Mouse (Mus musculus): ENCODE data around the gene Hus1b. TPM values are rescaled to one million over a fixed set of nuclear protein-coding genes. Genes with fewer than 3 reads are reported as not detected.

The Hus1b gene
- polyA plus RNA-seq, 1 experiment, result not detected

- Histone ChIP-seq H3K27ac (ENCODE audit: insufficient read depth, low read depth, low read length) (no peak overlapping the region), H3K4me1 (ENCODE audit: control insufficient read depth, insufficient read depth, low read length) (no peaks in the 10 kb centered on the region), H3K4me3 (ENCODE audit: insufficient read depth, low read depth, low read length) (no peak overlapping the region), H3K27me3 (replicated peaks; ENCODE audit: control insufficient read depth, insufficient read depth, low read length) (no peaks in the 10 kb centered on the region), H3K36me3 (ENCODE audit: control insufficient read depth, insufficient read depth, low read length) (peaks cover 6% of the 10 kb centered on the region)
- no peak for DNase-seq
- no peak for TF ChIP-seq CTCF (conservative IDR thresholded peaks at IDR 0.05; ENCODE audit: insufficient read depth, insufficient read length, low read depth, low read length)
- no peak for TF ChIP-seq POLR2A (IDR thresholded peaks at IDR 0.05; ENCODE audit: low read depth, low read length)
- WGBS, result 91% methylated on average over 4 of the region's 4 CpGs
These were observed 25.6 kb downstream of the Hus1b start for GRCm38 (mm10) chr13:30921914-30922313.

GRCm38 (mm10) chr13:30913757-30914156 is 33.8 kb downstream of the Hus1b start:
- no peak overlapping the region for H3K27ac ChIP-seq (ENCODE audit: insufficient read depth, low read depth, low read length)
- TF ChIP-seq POLR2A (IDR thresholded peaks at IDR 0.05; ENCODE audit: low read depth, low read length) (no peak), CTCF (conservative IDR thresholded peaks at IDR 0.05; ENCODE audit: insufficient read depth, insufficient read length, low read depth, low read length) (no peak)
- H3K36me3 ChIP-seq (ENCODE audit: control insufficient read depth, insufficient read depth, low read length), result no peaks in the 10 kb centered on the region
- DNase-seq, result no peak
- H3K27me3 ChIP-seq (replicated peaks; ENCODE audit: control insufficient read depth, insufficient read depth, low read length), result no peaks in the 10 kb centered on the region
- no peak overlapping the region for H3K4me3 ChIP-seq (ENCODE audit: insufficient read depth, low read depth, low read length)
- H3K4me1 ChIP-seq (ENCODE audit: control insufficient read depth, insufficient read depth, low read length), result 0 out of 2 replicates have a peak, but pooled peaks cover 2% of the 10 kb centered on the region

GRCm38 (mm10) chr13:30913028-30913427 is 34.5 kb downstream of the Hus1b start:
- H3K36me3 ChIP-seq (ENCODE audit: control insufficient read depth, insufficient read depth, low read length), result no peaks in the 10 kb centered on the region
- DNase-seq, result no peak
- 26% methylated on average over 4 of the region's 4 CpGs for WGBS
- no peaks in the 10 kb centered on the region for H3K27me3 ChIP-seq (replicated peaks; ENCODE audit: control insufficient read depth, insufficient read depth, low read length)
- H3K27ac ChIP-seq (ENCODE audit: insufficient read depth, low read depth, low read length), result no peak overlapping the region
- TF ChIP-seq POLR2A (IDR thresholded peaks at IDR 0.05; ENCODE audit: low read depth, low read length) (no peak), CTCF (conservative IDR thresholded peaks at IDR 0.05; ENCODE audit: insufficient read depth, insufficient read length, low read depth, low read length) (no peak)
- no peak overlapping the region for H3K4me3 ChIP-seq (ENCODE audit: insufficient read depth, low read depth, low read length)
- H3K4me1 ChIP-seq (ENCODE audit: control insufficient read depth, insufficient read depth, low read length), result 0 out of 2 replicates have a peak, but pooled peaks cover 2% of the 10 kb centered on the region

GRCm38 (mm10) chr13:30911931-30912625 is 35.5 kb downstream of the Hus1b start:
- Histone ChIP-seq H3K36me3 (ENCODE audit: control insufficient read depth, insufficient read depth, low read length) (no peaks in the 10 kb centered on the region), H3K4me1 (ENCODE audit: control insufficient read depth, insufficient read depth, low read length) (0 out of 2 replicates have a peak, but pooled peaks cover 2% of the 10 kb centered on the region), H3K27ac (ENCODE audit: insufficient read depth, low read depth, low read length) (no peak overlapping the region), H3K27me3 (replicated peaks; ENCODE audit: control insufficient read depth, insufficient read depth, low read length) (no peaks in the 10 kb centered on the region), H3K4me3 (ENCODE audit: insufficient read depth, low read depth, low read length) (no peak overlapping the region)
- no peak for DNase-seq
- TF ChIP-seq CTCF (conservative IDR thresholded peaks at IDR 0.05; ENCODE audit: insufficient read depth, insufficient read length, low read depth, low read length) (no peak), POLR2A (IDR thresholded peaks at IDR 0.05; ENCODE audit: low read depth, low read length) (no peak)
- 62% methylated on average over 5 of the region's 5 CpGs for WGBS

GRCm38 (mm10) chr13:30910889-30911288 is 36.7 kb downstream of the Hus1b start:
- DNase-seq, result no peak
- 0 out of 2 replicates have a peak, but pooled peaks cover 2% of the 10 kb centered on the region for H3K4me1 ChIP-seq (ENCODE audit: control insufficient read depth, insufficient read depth, low read length)
- TF ChIP-seq CTCF (conservative IDR thresholded peaks at IDR 0.05; ENCODE audit: insufficient read depth, insufficient read length, low read depth, low read length), result no peak
- no peak for TF ChIP-seq POLR2A (IDR thresholded peaks at IDR 0.05; ENCODE audit: low read depth, low read length)
- H3K27me3 ChIP-seq (replicated peaks; ENCODE audit: control insufficient read depth, insufficient read depth, low read length), result no peaks in the 10 kb centered on the region
- no peak overlapping the region for H3K27ac ChIP-seq (ENCODE audit: insufficient read depth, low read depth, low read length)
- no peak overlapping the region for H3K4me3 ChIP-seq (ENCODE audit: insufficient read depth, low read depth, low read length)
- WGBS, result 78% methylated on average over 5 of the region's 5 CpGs
- H3K36me3 ChIP-seq (ENCODE audit: control insufficient read depth, insufficient read depth, low read length), result peaks cover 1% of the 10 kb centered on the region; the same call in 1 of the 2 replicates

- no peak for TF ChIP-seq CTCF (conservative IDR thresholded peaks at IDR 0.05; ENCODE audit: insufficient read depth, insufficient read length, low read depth, low read length)
- no peak for TF ChIP-seq POLR2A (IDR thresholded peaks at IDR 0.05; ENCODE audit: low read depth, low read length)
- Histone ChIP-seq H3K4me3 (ENCODE audit: insufficient read depth, low read depth, low read length) (no peak overlapping the region), H3K27ac (ENCODE audit: insufficient read depth, low read depth, low read length) (no peak overlapping the region), H3K27me3 (replicated peaks; ENCODE audit: control insufficient read depth, insufficient read depth, low read length) (no peaks in the 10 kb centered on the region), H3K4me1 (ENCODE audit: control insufficient read depth, insufficient read depth, low read length) (no peaks in the 10 kb centered on the region), H3K36me3 (ENCODE audit: control insufficient read depth, insufficient read depth, low read length) (peaks cover 1% of the 10 kb centered on the region; the same call in 1 of the 2 replicates)
- 89% methylated on average over 2 of the region's 2 CpGs for WGBS
- no peak for DNase-seq
These were observed 45.3 kb downstream of the Hus1b start for GRCm38 (mm10) chr13:30902286-30902685.

- no peak for DNase-seq
- H3K4me3 ChIP-seq (ENCODE audit: insufficient read depth, low read depth, low read length), result no peak overlapping the region
- H3K27me3 ChIP-seq (replicated peaks; ENCODE audit: control insufficient read depth, insufficient read depth, low read length), result no peaks in the 10 kb centered on the region
- no peak for TF ChIP-seq CTCF (conservative IDR thresholded peaks at IDR 0.05; ENCODE audit: insufficient read depth, insufficient read length, low read depth, low read length)
- TF ChIP-seq POLR2A (IDR thresholded peaks at IDR 0.05; ENCODE audit: low read depth, low read length), result no peak
- H3K27ac ChIP-seq (ENCODE audit: insufficient read depth, low read depth, low read length), result no peak overlapping the region
- H3K36me3 ChIP-seq (ENCODE audit: control insufficient read depth, insufficient read depth, low read length), result no peaks in the 10 kb centered on the region
- no peaks in the 10 kb centered on the region for H3K4me1 ChIP-seq (ENCODE audit: control insufficient read depth, insufficient read depth, low read length)
- WGBS, result 96% methylated on average over 7 of the region's 7 CpGs
These were observed 46.0 kb downstream of the Hus1b start for GRCm38 (mm10) chr13:30901387-30902041.

Other genes starting within 250 kb of the Hus1b start
- 0.96 and 1.6 TPM in 2 replicates for gene Irf4, start 198.5 kb downstream of the Hus1b start, polyA plus RNA-seq (2012; rRNA removed)
- gene Exoc2, start 26.3 kb upstream of the Hus1b start, polyA plus RNA-seq (2012; rRNA removed), result 9.1 and 10.2 TPM in 2 replicates
- 0.04 and 0.08 TPM in 2 replicates for gene Gm5447, start 26.4 kb upstream of the Hus1b start, polyA plus RNA-seq (2012; rRNA removed)

Measured in kidney, adult 2 months (tissue).